Mouse (Mus musculus) neural tube, embryonic 11.5 days (tissue): ENCODE measurements at regions not wholly inside any gene's neighbourhood (a gene's known extent, or its start where the extent isn't known, plus 50 kb on each side); places are given as distances from the start of the nearest gene placed in this dataset.
A peak's percentile ranks its signal among the peaks of the same experiment; 100 is the strongest.

Experiments used
- ATAC-seq: fragments of 200-750 bp; cut with Nextera tagmentation; 2 replicates; pipeline ENCODE4 v1.8.0; 2017; ENCODE audit warnings: moderate number of reproducible peaks, mild to moderate bottlenecking, moderate TSS enrichment, moderate library complexity; ENCODE audit not compliant: insufficient read depth, low FRiP score, low TSS enrichment
- DNase-seq: peaks from one replicate; pipeline ENCODE4 v3.0.0-alpha.2; 2015; ENCODE audit warnings: low spot score
- H3K27ac ChIP-seq: fragments of 300-500 bp; sonication (generic); 2 replicates; pipeline ENCODE4 v1.5.1; 2014; ENCODE audit warnings: low read depth, mild to moderate bottlenecking, low read length
- H3K27me3 ChIP-seq: fragments of 300-500 bp; sonication (generic); 2 replicates; pipeline ENCODE4 v1.6.1; 2014; ENCODE audit warnings: mild to moderate bottlenecking, low read length, mixed read lengths; ENCODE audit not compliant: control insufficient read depth, insufficient read depth
- H3K36me3 ChIP-seq: fragments of 300-500 bp; sonication (generic); 2 replicates; pipeline ENCODE4 v1.6.1; 2014; ENCODE audit warnings: mild to moderate bottlenecking, low read length, moderate library complexity, mixed read lengths; ENCODE audit not compliant: control insufficient read depth, insufficient read depth
- H3K4me1 ChIP-seq: fragments of 300-500 bp; sonication (generic); 2 replicates; pipeline ENCODE4 v1.6.1; 2014; ENCODE audit warnings: low read length, mixed read lengths; ENCODE audit not compliant: control insufficient read depth, insufficient read depth
- H3K4me2 ChIP-seq: fragments of 300-500 bp; sonication (generic); 2 replicates; pipeline ENCODE4 v1.6.1; 2014; ENCODE audit warnings: low read depth, mild to moderate bottlenecking, moderate library complexity
- H3K4me3 ChIP-seq: fragments of 300-500 bp; sonication (generic); 2 replicates; pipeline ENCODE4 v1.5.1; 2014; ENCODE audit warnings: low read depth, low read length
- H3K9ac ChIP-seq: fragments of 300-500 bp; sonication (generic); 2 replicates; pipeline ENCODE4 v1.6.1; 2014; ENCODE audit warnings: mild to moderate bottlenecking, low read length
- H3K9me3 ChIP-seq: fragments of 300-500 bp; sonication (generic); 2 replicates; pipeline ENCODE4 v1.6.1; 2016; ENCODE audit warnings: low read length; ENCODE audit not compliant: control insufficient read depth
- WGBS: fragments of 180-500 bp; shearing (Covaris S2); extraction: QIAGEN DNeasy Blood & Tissue Kit; methylation state at CpG from one replicate; pipeline ENCODE4 v1.1.7; 2014; 5-methylcytosine and 5-hydroxymethylcytosine counted together

GRCm38 (mm10) chr2:83224018-83224417 is 280.6 kb downstream of the Fsip2 start:
- no peaks in the 10 kb centered on the region for H3K9me3 ChIP-seq
- no peak overlapping the region for H3K4me2 ChIP-seq
- no peaks in the 10 kb centered on the region for H3K36me3 ChIP-seq
- no peak for DNase-seq
- no peaks in the 10 kb centered on the region for H3K27me3 ChIP-seq
- ATAC-seq, result no peak
- no peak overlapping the region for H3K27ac ChIP-seq
- H3K4me3 ChIP-seq, result no peak overlapping the region
- no peaks in the 10 kb centered on the region for H3K4me1 ChIP-seq
- 87% methylated on average over 2 of the region's 2 CpGs for WGBS
- H3K9ac ChIP-seq, result no peak overlapping the region

- H3K27me3 ChIP-seq, result no peaks in the 10 kb centered on the region
- no peak overlapping the region for H3K9ac ChIP-seq
- H3K36me3 ChIP-seq, result no peaks in the 10 kb centered on the region
- no peak overlapping the region for H3K4me3 ChIP-seq
- no peak overlapping the region for H3K27ac ChIP-seq
- H3K4me2 ChIP-seq, result no peak overlapping the region
- no peaks in the 10 kb centered on the region for H3K4me1 ChIP-seq
- no peak for DNase-seq
- 91% methylated on average over 5 of the region's 5 CpGs for WGBS
- H3K9me3 ChIP-seq, result no peaks in the 10 kb centered on the region
- ATAC-seq, result no peak
Measured at GRCm38 (mm10) chr2:83226198-83226597, 282.8 kb downstream of the Fsip2 start.

DNA sequence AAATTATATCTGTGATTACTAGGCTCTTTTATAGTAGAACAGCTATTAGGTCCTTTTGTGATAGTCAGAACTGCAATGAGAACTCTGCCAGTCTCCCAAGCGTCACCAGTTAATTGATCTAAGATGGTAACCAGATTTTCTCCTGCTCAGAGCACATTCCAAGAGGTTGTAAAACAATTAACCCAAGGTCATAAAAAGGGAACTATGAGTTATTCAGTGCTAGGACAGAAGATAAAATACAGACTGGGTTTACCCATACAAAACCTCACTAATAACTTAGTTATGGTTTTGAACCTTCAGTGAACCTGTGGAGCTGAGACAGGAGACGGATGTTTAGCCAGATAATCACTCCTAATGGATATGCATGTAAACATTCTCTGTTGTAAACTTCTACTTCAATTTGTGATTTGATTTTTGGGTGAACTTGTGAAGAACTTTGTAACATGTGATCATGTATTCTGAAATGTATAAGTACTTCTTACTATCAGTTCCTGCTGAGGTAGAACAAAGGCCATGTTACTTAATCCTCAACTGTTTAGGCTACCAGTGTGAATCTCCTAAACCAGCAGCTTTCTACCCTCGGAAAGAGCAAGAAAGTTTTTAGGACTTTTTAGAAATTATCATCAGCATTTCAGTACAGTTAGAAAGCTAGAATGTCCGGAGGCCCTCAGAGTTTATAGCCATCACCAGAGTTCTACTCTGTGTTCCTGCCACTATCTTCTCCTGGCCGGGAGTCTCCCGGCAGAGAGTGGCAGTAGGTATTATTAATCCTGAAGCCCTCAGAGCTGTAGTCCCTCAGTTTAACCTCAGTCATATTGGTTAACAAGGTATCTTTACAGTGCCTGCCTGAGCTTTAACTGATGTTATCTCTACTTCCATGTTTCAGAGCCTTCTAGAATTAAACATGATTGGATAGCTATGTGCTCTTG is 308.0 kb downstream of the Fsip2 start:
- no peaks in the 10 kb centered on the region for H3K9me3 ChIP-seq
- ATAC-seq, result no peak
- H3K9ac ChIP-seq, result no peak overlapping the region
- 64% methylated on average over 6 of the region's 6 CpGs for WGBS
- DNase-seq, result no peak
- H3K4me2 ChIP-seq, result no peak overlapping the region
- no peaks in the 10 kb centered on the region for H3K4me1 ChIP-seq
- H3K36me3 ChIP-seq, result no peaks in the 10 kb centered on the region
- H3K4me3 ChIP-seq, result no peak overlapping the region
- H3K27ac ChIP-seq, result no peak overlapping the region
- no peaks in the 10 kb centered on the region for H3K27me3 ChIP-seq

DNA sequence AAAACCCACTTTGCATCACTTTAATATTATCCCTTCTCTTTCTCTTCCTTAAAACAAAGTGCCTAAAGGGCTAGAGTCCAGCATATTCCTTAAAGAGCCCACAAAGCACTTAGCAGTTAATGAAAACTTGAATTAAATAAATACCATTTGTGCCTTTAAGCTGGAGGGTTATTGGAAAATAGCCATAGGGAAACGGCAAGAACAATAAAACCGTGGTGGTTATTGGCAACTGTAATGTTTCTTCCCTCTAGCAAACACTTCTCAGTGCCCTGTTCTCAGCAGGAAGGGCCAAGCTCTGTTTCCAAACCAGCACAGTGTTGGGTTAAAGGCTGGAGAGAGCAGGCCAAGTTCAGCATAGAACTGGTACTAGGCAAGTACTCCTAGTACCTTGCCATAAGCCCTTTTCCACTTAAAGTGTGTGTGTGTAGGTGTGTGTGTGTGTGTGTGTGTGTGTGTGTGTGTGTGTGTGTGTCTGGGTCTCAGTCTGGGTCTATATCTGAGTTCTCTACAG is 313.4 kb downstream of the Fsip2 start:
- Histone ChIP-seq H3K27me3 (no peaks in the 10 kb centered on the region), H3K4me3 (no peak overlapping the region), H3K4me2 (no peak overlapping the region), H3K4me1 (no peaks in the 10 kb centered on the region), H3K9ac (no peak overlapping the region), H3K27ac (no peak overlapping the region), H3K36me3 (no peaks in the 10 kb centered on the region), H3K9me3 (no peaks in the 10 kb centered on the region)
- 75% methylated on average over 2 of the region's 2 CpGs for WGBS
- no peak for ATAC-seq
- no peak for DNase-seq

GRCm38 (mm10) chr2:83258613-83259012 is 315.2 kb downstream of the Fsip2 start:
- no peak for ATAC-seq
- H3K36me3 ChIP-seq, result no peaks in the 10 kb centered on the region
- H3K27me3 ChIP-seq, result no peaks in the 10 kb centered on the region
- H3K4me2 ChIP-seq, result no peak overlapping the region
- WGBS, result 85% methylated on average over 3 of the region's 3 CpGs
- DNase-seq, result no peak
- H3K4me1 ChIP-seq, result no peaks in the 10 kb centered on the region
- no peaks in the 10 kb centered on the region for H3K9me3 ChIP-seq
- H3K9ac ChIP-seq, result no peak overlapping the region
- no peak overlapping the region for H3K27ac ChIP-seq
- H3K4me3 ChIP-seq, result no peak overlapping the region

DNA sequence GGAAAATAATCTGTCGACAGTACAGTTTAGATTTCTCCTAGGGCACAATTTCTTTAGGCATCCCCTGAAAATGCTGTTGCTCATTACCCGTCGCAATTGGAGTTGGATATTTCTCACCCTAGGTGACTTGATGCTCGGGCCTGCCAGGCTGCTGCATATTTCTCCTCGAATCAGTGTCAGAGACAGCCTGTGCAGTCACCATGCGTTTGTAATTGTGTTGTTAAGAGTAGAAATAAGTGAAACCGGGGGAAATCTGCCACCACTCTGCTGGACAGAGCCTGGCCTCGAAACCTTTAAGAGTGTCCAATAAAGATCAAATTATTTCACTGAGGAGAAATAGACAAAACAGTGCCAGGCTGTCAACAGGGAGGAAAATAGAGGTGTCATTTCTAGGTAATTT is 340.7 kb upstream of the Zc3h15 start:
- H3K4me2 ChIP-seq, result no peak overlapping the region
- H3K27ac ChIP-seq, result no peak overlapping the region
- DNase-seq (no peak), ATAC-seq (no peak)
- no peak overlapping the region for H3K9ac ChIP-seq
- H3K27me3 ChIP-seq, result no peaks in the 10 kb centered on the region
- H3K4me1 ChIP-seq, result no peaks in the 10 kb centered on the region
- WGBS, result 71% methylated on average over 8 of the region's 8 CpGs
- no peaks in the 10 kb centered on the region for H3K36me3 ChIP-seq
- no peak overlapping the region for H3K4me3 ChIP-seq
- no peaks in the 10 kb centered on the region for H3K9me3 ChIP-seq

- H3K9me3 ChIP-seq, result no peaks in the 10 kb centered on the region
- H3K27me3 ChIP-seq, result no peaks in the 10 kb centered on the region
- ATAC-seq (no peak), DNase-seq (no peak)
- H3K9ac ChIP-seq, result no peak overlapping the region
- no peaks in the 10 kb centered on the region for H3K36me3 ChIP-seq
- H3K4me2 ChIP-seq, result no peak overlapping the region
- H3K27ac ChIP-seq, result no peak overlapping the region
- no peaks in the 10 kb centered on the region for H3K4me1 ChIP-seq
- 63% methylated on average over 5 of the region's 5 CpGs for WGBS
- H3K4me3 ChIP-seq, result no peak overlapping the region
Measured at GRCm38 (mm10) chr2:83332056-83332769, 312.0 kb upstream of the Zc3h15 start.

GRCm38 (mm10) chr2:83332770-83333157 is 311.5 kb upstream of the Zc3h15 start:
- H3K4me2 ChIP-seq, result no peak overlapping the region
- H3K4me1 ChIP-seq, result no peaks in the 10 kb centered on the region
- no peak overlapping the region for H3K9ac ChIP-seq
- ATAC-seq (0 out of 2 replicates have a peak, but pooled peaks have one; percentile 21), DNase-seq (no peak)
- WGBS, result 55% methylated on average over 5 of the region's 5 CpGs
- no peaks in the 10 kb centered on the region for H3K27me3 ChIP-seq
- H3K36me3 ChIP-seq, result no peaks in the 10 kb centered on the region
- no peak overlapping the region for H3K27ac ChIP-seq
- no peaks in the 10 kb centered on the region for H3K9me3 ChIP-seq
- no peak overlapping the region for H3K4me3 ChIP-seq
